Mouse (Mus musculus): ENCODE data around the gene Tac4. TPM values are rescaled to one million over a fixed set of nuclear protein-coding genes. Genes with fewer than 3 reads are reported as not detected.

Gene Tac4
- total and polyA plus RNA-seq, 2 experiments from 2014 or later, result not detected

DNA sequence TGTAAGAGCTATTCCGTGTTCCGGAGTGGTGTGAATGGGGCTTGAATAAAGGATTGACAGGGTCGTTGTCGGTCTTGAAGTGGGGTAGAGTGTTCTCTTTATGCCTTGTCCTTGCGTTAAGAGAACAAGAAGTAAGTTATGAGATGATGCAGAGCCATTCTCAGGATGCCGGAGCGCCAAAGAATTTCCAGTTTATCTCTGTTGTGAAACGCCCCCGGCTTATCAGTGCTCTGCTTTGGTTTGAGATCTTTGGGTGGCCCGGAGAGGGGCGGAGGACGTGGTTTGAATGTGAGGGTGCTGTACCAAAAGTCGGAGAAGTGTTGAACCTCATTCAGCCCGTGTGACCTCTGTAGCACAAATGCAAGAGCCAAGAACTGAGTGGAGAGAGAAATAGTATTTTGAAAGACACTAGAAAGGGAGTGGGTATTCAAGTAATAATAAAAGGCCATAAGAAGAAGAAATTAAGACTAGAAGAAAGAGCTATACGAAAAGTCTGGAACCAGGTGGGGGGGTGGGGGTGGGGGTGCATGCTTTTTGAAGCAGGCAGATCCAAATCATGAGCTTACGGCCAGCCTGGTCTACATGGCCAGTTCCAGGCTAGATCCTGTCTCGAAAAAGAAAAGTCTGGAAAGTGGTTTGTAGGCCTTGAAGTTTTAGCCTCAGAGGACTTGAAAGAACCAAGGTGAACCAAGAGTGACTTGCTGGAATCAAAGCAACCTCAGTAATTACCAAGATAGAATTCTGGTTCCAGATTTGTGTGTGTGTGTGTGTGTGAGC is 49.5 kb downstream of the Tac4 start:
- TF ChIP-seq CTCF (IDR thresholded peaks at IDR 0.05), result no peak
- no peaks in the 10 kb centered on the region for H3K27me3 ChIP-seq (ENCODE audit: insufficient read depth, low read length)
- peak overlapping the region; percentile 76 for H3K27ac ChIP-seq (ENCODE audit: low read depth, low read length)
- H3K9ac ChIP-seq (replicated peaks; ENCODE audit: low read length, poor library complexity, severe bottlenecking), result peak overlapping the region; percentile 58
- peak overlapping the region; percentile 53 for H3K4me2 ChIP-seq (ENCODE audit: low read depth, low read length, poor library complexity, severe bottlenecking)
- ATAC-seq (ENCODE audit: low FRiP score) (no peak), DNase-seq (ENCODE audit: low spot score) (peak; percentile 5)
- peaks cover 8% of the 10 kb centered on the region; the same call in 1 of the 2 replicates for H3K4me1 ChIP-seq (ENCODE audit: insufficient read depth, low read length)
- WGBS, result 5% methylated on average over 17 of the region's 17 CpGs
- H3K36me3 ChIP-seq (ENCODE audit: insufficient read depth, low read length), result no peaks in the 10 kb centered on the region
- H3K9me3 ChIP-seq (ENCODE audit: low read length), result no peaks in the 10 kb centered on the region
- H3K4me3 ChIP-seq (ENCODE audit: low read depth, low read length), result peak overlapping the region; percentile 80

- no peak for TF ChIP-seq CTCF (IDR thresholded peaks at IDR 0.05)
- Histone ChIP-seq H3K27ac (ENCODE audit: low read depth, low read length) (no peak overlapping the region), H3K4me3 (ENCODE audit: low read depth, low read length) (peak overlapping the region; percentile 80), H3K4me2 (ENCODE audit: low read depth, low read length, poor library complexity, severe bottlenecking) (peak overlapping the region; percentile 53), H3K9ac (replicated peaks; ENCODE audit: low read length, poor library complexity, severe bottlenecking) (0 out of 2 replicates have a peak overlapping the region, but pooled peaks have one; percentile 58), H3K9me3 (ENCODE audit: low read length) (no peaks in the 10 kb centered on the region), H3K4me1 (ENCODE audit: insufficient read depth, low read length) (peaks cover 8% of the 10 kb centered on the region; the same call in 1 of the 2 replicates), H3K27me3 (ENCODE audit: insufficient read depth, low read length) (no peaks in the 10 kb centered on the region), H3K36me3 (ENCODE audit: insufficient read depth, low read length) (no peaks in the 10 kb centered on the region)
- DNase-seq (ENCODE audit: low spot score) (no peak), ATAC-seq (ENCODE audit: low FRiP score) (no peak)
- WGBS, result 25% methylated on average over 5 of the region's 5 CpGs
Observed at GRCm38 (mm10) chr11:95311425-95311807, 50.1 kb downstream of the Tac4 start.

GRCm38 (mm10) chr11:95315215-95315955 is 54.1 kb downstream of the Tac4 start:
- H3K9ac ChIP-seq (replicated peaks; ENCODE audit: low read length, poor library complexity, severe bottlenecking), result no peak overlapping the region
- H3K27ac ChIP-seq (ENCODE audit: low read depth, low read length), result no peak overlapping the region
- DNase-seq (ENCODE audit: low spot score) (peak; percentile 27), ATAC-seq (ENCODE audit: low FRiP score) (no peak)
- no peak for TF ChIP-seq CTCF (IDR thresholded peaks at IDR 0.05)
- H3K4me1 ChIP-seq (ENCODE audit: insufficient read depth, low read length), result peaks cover 8% of the 10 kb centered on the region; the same call in 1 of the 2 replicates
- 62% methylated on average over 7 of the region's 7 CpGs for WGBS
- no peaks in the 10 kb centered on the region for H3K36me3 ChIP-seq (ENCODE audit: insufficient read depth, low read length)
- H3K27me3 ChIP-seq (ENCODE audit: insufficient read depth, low read length), result no peaks in the 10 kb centered on the region
- no peak overlapping the region for H3K4me3 ChIP-seq (ENCODE audit: low read depth, low read length)
- H3K9me3 ChIP-seq (ENCODE audit: low read length), result no peaks in the 10 kb centered on the region
- no peak overlapping the region for H3K4me2 ChIP-seq (ENCODE audit: low read depth, low read length, poor library complexity, severe bottlenecking)

DNA sequence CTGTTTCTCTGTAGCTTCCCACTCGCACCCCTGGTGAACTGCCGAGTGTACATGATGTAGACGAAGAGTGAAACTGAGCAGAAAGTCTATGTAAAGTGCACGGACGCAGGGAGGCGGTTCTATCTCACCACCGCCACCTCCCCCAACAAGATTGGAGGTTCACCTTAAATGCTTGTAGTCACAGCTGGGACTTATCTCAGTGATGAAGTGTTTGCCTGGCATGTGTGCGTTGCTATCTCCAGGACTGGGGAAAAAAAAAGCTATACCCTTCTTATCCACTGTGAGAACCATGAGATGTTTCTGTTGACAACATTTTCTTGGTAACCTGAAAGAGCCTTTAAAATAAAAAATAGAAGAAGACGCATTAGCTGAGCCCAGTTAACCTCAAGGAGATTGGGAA is 56.8 kb downstream of the Tac4 start:
- DNase-seq (ENCODE audit: low spot score) (no peak), ATAC-seq (ENCODE audit: low FRiP score) (no peak)
- Histone ChIP-seq H3K27me3 (ENCODE audit: insufficient read depth, low read length) (no peaks in the 10 kb centered on the region), H3K9me3 (ENCODE audit: low read length) (no peaks in the 10 kb centered on the region), H3K27ac (ENCODE audit: low read depth, low read length) (no peak overlapping the region), H3K9ac (replicated peaks; ENCODE audit: low read length, poor library complexity, severe bottlenecking) (no peak overlapping the region), H3K4me2 (ENCODE audit: low read depth, low read length, poor library complexity, severe bottlenecking) (no peak overlapping the region), H3K4me1 (ENCODE audit: insufficient read depth, low read length) (no peaks in the 10 kb centered on the region), H3K4me3 (ENCODE audit: low read depth, low read length) (no peak overlapping the region), H3K36me3 (ENCODE audit: insufficient read depth, low read length) (no peaks in the 10 kb centered on the region)
- WGBS, result 91% methylated on average over 9 of the region's 9 CpGs
- no peak for TF ChIP-seq CTCF (IDR thresholded peaks at IDR 0.05)

Other genes with a start within 250 kb of the Tac4 start
- gene Pdk2, start 220.2 kb upstream of the Tac4 start, total RNA-seq (2014; rRNA removed), result 14.1 and 18.1 TPM in 2 replicates
- 30.8 and 32.7 TPM in 2 replicates for gene Pdk2, start 220.2 kb upstream of the Tac4 start, polyA plus RNA-seq (2015; fragmentation: Nextera tagmentation; extraction: Ambion mirVana)
- 33.2 and 38.3 TPM in 2 replicates for gene Itga3, start 184.7 kb upstream of the Tac4 start, total RNA-seq (2014; rRNA removed)
- 11.2 and 12.3 TPM in 2 replicates for gene Itga3, start 184.7 kb upstream of the Tac4 start, polyA plus RNA-seq (2015; fragmentation: Nextera tagmentation; extraction: Ambion mirVana)
- 0.33 TPM in 1 of 2 replicates, not detected in the other for gene Dlx3, start 141.4 kb upstream of the Tac4 start, total RNA-seq (2014; rRNA removed)
- not detected in 2 replicates for gene Dlx3, start 141.4 kb upstream of the Tac4 start, polyA plus RNA-seq (2015; fragmentation: Nextera tagmentation; extraction: Ambion mirVana)
- 0.60 TPM in 1 of 2 replicates, not detected in the other for gene Dlx4, start 115.3 kb upstream of the Tac4 start, total RNA-seq (2014; rRNA removed)
- gene Dlx4, start 115.3 kb upstream of the Tac4 start, polyA plus RNA-seq (2015; fragmentation: Nextera tagmentation; extraction: Ambion mirVana), result 0.47 and 0.51 TPM in 2 replicates
- 72.5 and 113 TPM in 2 replicates for gene Kat7, start 48.7 kb downstream of the Tac4 start, total RNA-seq (2014; rRNA removed)
- gene Kat7, start 48.7 kb downstream of the Tac4 start, polyA plus RNA-seq (2015; fragmentation: Nextera tagmentation; extraction: Ambion mirVana), result 65.6 and 72.7 TPM in 2 replicates
- 5.3 and 6.1 TPM in 2 replicates for gene Fam117a, start 75.5 kb downstream of the Tac4 start, total RNA-seq (2014; rRNA removed)
- 1.1 and 1.6 TPM in 2 replicates for gene Fam117a, start 75.5 kb downstream of the Tac4 start, polyA plus RNA-seq (2015; fragmentation: Nextera tagmentation; extraction: Ambion mirVana)
- gene Slc35b1, start 123.2 kb downstream of the Tac4 start, total RNA-seq (2014; rRNA removed), result 92.4 and 99.1 TPM in 2 replicates
- gene Slc35b1, start 123.2 kb downstream of the Tac4 start, polyA plus RNA-seq (2015; fragmentation: Nextera tagmentation; extraction: Ambion mirVana), result 154 and 168 TPM in 2 replicates
- gene Spop, start 152.6 kb downstream of the Tac4 start, total RNA-seq (2014; rRNA removed), result 54.3 and 66.5 TPM in 2 replicates
- gene Spop, start 152.6 kb downstream of the Tac4 start, polyA plus RNA-seq (2015; fragmentation: Nextera tagmentation; extraction: Ambion mirVana), result 192 and 231 TPM in 2 replicates

Measured in midbrain, postnatal 0 days (tissue).